Mouse (Mus musculus) heart, adult 2 months (tissue): ENCODE measurements around the gene Samd10.

Source experiments
- CTCF ChIP-seq: fragments of 200-600 bp; IDR thresholded peaks from 2 replicates; pipeline ENCODE4 v1.8.1; 2022; ENCODE audit warnings: antibody characterized with exemption, mild to moderate bottlenecking, moderate library complexity
- POLR2A ChIP-seq: fragments of 200-500 bp; IDR thresholded peaks from 2 replicates; pipeline ENCODE4 v1.6.1; 2011; ENCODE audit warnings: mild to moderate bottlenecking, low read depth, low read length, control low read depth; ENCODE audit not compliant: insufficient read depth

GRCm38 (mm10) chr2:181570921-181571595 lies 28.0 kb downstream of the Samd10 start:
- TF ChIP-seq CTCF (no peak), POLR2A (no peak)
